Mouse (Mus musculus): Measurements from ENCODE around the gene Galc.

DNA sequence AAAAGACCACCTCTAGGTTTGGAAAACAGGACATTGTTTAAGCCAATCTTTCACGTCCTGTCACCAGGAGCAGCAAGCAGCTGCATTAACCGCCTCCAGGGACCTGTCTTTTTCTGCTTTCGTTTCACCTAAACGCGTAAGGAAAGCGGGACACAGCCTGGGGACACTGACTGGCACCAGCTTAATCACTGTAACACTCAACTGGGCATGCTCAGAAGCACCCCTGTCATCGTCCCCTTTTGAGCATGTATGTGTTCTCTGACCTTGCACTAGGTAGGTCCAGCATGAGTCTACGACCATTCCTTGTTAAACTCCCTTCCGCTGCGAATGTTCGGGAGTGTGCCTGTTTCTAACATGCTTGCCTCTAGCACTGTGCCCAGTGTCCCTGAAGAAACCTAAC lies 42.8 kb downstream of the Galc start:
- TF ChIP-seq TBP (IDR thresholded peaks at IDR 0.05; ENCODE audit: low read depth, low read length) (no peak), ZMIZ1 (IDR thresholded peaks at IDR 0.05; ENCODE audit: low read depth, low read length) (no peak), CTCF (IDR thresholded peaks at IDR 0.05 in 2 of 3, conservative IDR thresholded peaks at IDR 0.05 in 1 of 3; ENCODE audit: control insufficient read depth in 1 of 3, insufficient read depth in 1 of 3, low read depth in 2 of 3, low read length in 3 of 3, poor library complexity in 1 of 3, severe bottlenecking in 1 of 3) (no peak), GATA1 (IDR thresholded peaks at IDR 0.05; ENCODE audit: low read depth, low read length) (no peak), CHD1 (IDR thresholded peaks at IDR 0.05; ENCODE audit: low read depth, low read length) (no peak)

Measured in MEL (cell line).